Mouse (Mus musculus) myocyte (in vitro differentiated cells): Measurements from ENCODE around the gene Psd.

Source experiments
- CEBPB ChIP-seq: IDR thresholded peaks from 2 replicates; pipeline ENCODE4 v1.6.1; 2011; ENCODE audit warnings: mild to moderate bottlenecking, moderate library complexity; ENCODE audit not compliant: poor library complexity, insufficient read depth, severe bottlenecking
- E2F4 ChIP-seq: IDR thresholded peaks from one replicate; pipeline ENCODE4 v1.6.1; 2011; ENCODE audit warnings: mild to moderate bottlenecking, control low read depth, moderate library complexity; ENCODE audit not compliant: insufficient read depth
- MAX ChIP-seq: IDR thresholded peaks from one replicate; pipeline ENCODE4 v1.6.1; 2011; ENCODE audit warnings: low read depth, mild to moderate bottlenecking, control low read depth
- MYOD1 ChIP-seq, 3 experiments: IDR thresholded peaks; one replicate each; pipeline ENCODE4 v1.6.1; 2011; ENCODE audit warnings: control low read depth in 2 of 3, low read depth in 2 of 3, mild to moderate bottlenecking in 2 of 3, moderate library complexity in 1 of 3; ENCODE audit not compliant: insufficient read length in 2 of 3, control insufficient read depth in 1 of 3
- MYOG ChIP-seq, 3 experiments: IDR thresholded peaks; one replicate each; pipeline ENCODE4 v1.6.1; 2011; ENCODE audit warnings: control low read depth in 2 of 3, low read depth in 2 of 3, mild to moderate bottlenecking in 2 of 3; ENCODE audit not compliant: insufficient read length in 2 of 3, control insufficient read depth in 1 of 3, insufficient read depth in 1 of 3
- POLR2A ChIP-seq: IDR thresholded peaks from one replicate; pipeline ENCODE4 v1.6.1; 2011; ENCODE audit warnings: low read depth, mild to moderate bottlenecking, control low read depth, moderate library complexity; ENCODE audit not compliant: insufficient read length
- POLR2AphosphoS2 ChIP-seq: IDR thresholded peaks from one replicate; pipeline ENCODE4 v1.6.1; 2011; ENCODE audit warnings: low read depth, control low read depth; ENCODE audit not compliant: insufficient read length
- REST ChIP-seq: IDR thresholded peaks from one replicate; pipeline ENCODE4 v1.6.1; 2011; ENCODE audit warnings: mild to moderate bottlenecking, control low read depth, moderate library complexity; ENCODE audit not compliant: insufficient read depth, insufficient read length
- TCF12 ChIP-seq: IDR thresholded peaks from one replicate; pipeline ENCODE4 v1.6.1; 2011; ENCODE audit warnings: mild to moderate bottlenecking, control low read depth; ENCODE audit not compliant: poor library complexity, insufficient read depth, severe bottlenecking
- USF1 ChIP-seq: IDR thresholded peaks from one replicate; pipeline ENCODE4 v1.6.1; 2011; ENCODE audit warnings: low read depth, mild to moderate bottlenecking, control low read depth, moderate library complexity

GRCm38 (mm10) chr19:46344710-46345419 lies 17.9 kb upstream of the Psd start:
- TF ChIP-seq POLR2A (no peak), POLR2AphosphoS2 (no peak), E2F4 (no peak), MYOD1 (IDR thresholded peaks at IDR 0.05; ENCODE audit: control insufficient read depth in 1 of 3, insufficient read length in 2 of 3, low read depth in 2 of 3) (no peak), USF1 (no peak), MYOG (IDR thresholded peaks at IDR 0.05; ENCODE audit: control insufficient read depth in 1 of 3, insufficient read depth in 1 of 3, insufficient read length in 2 of 3, low read depth in 2 of 3) (no peak), MAX (no peak), TCF12 (no peak), REST (no peak), CEBPB (no peak)
